Mouse (Mus musculus): ENCODE measurements around the gene Stag3. TPM values are rescaled to one million over a fixed set of nuclear protein-coding genes. Genes with fewer than 3 reads are reported as not detected.

Stag3 gene
- 3.2 and 4.9 TPM in 2 replicates for polyA plus RNA-seq (2012)

- Histone ChIP-seq H3K36me3 (ENCODE audit: control insufficient read depth) (peaks cover 5% of the 10 kb centered on the region; the same call in 1 of the 2 replicates), H3K4me1 (ENCODE audit: control insufficient read depth) (peaks cover 24% of the 10 kb centered on the region), H3K9me3 (ENCODE audit: control insufficient read depth, low read length) (peaks cover 7% of the 10 kb centered on the region), H3K4me3 (replicated peaks) (peak within 1 kb of the TSS; percentile 62), H3K27me3 (ENCODE audit: control insufficient read depth) (peaks cover 26% of the 10 kb centered on the region)
- no peak for TF ChIP-seq GATA1 (IDR thresholded peaks at IDR 0.05; ENCODE audit: low read length)
- TF ChIP-seq TAL1 (IDR thresholded peaks at IDR 0.05; ENCODE audit: low read length), result no peak
These were observed at the start of gene Stag3, which contains the start of the genes Gm43720 and Gpc2 for GRCm38 (mm10) chr5:138279585-138280424. Stag3 (plus strand) TSS chr5:138280240. Gm43720 (minus strand) TSS chr5:138279958. Gpc2 (minus strand) TSS chr5:138280005.

DNA sequence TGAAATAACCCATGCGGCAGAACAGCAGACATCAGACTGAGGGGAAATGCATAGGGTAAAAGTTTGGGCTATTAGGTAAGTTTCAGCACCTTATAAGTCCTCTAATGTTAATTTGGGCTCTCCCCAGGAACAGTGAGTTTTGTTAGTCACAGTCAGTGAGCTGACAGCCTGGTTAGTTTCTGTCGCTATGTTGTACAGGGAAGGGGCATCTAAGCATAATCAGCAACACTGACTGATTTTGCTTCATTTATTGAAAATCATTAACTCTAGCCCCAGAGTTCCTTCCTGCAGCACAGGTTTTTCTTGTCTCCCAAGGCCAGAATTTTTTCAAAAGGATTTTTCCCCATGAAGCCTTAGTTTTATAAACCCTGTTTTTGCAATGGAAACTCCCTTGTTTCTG is 46.3 kb upstream of the Stag3 start:
- Histone ChIP-seq H3K27me3 (ENCODE audit: control insufficient read depth) (no peaks in the 10 kb centered on the region), H3K36me3 (ENCODE audit: control insufficient read depth) (no peaks in the 10 kb centered on the region), H3K9me3 (ENCODE audit: control insufficient read depth, low read length) (no peaks in the 10 kb centered on the region), H3K4me1 (ENCODE audit: control insufficient read depth) (no peaks in the 10 kb centered on the region), H3K4me3 (replicated peaks) (no peak overlapping the region)
- no peak for TF ChIP-seq TAL1 (IDR thresholded peaks at IDR 0.05; ENCODE audit: low read length)
- TF ChIP-seq GATA1 (IDR thresholded peaks at IDR 0.05; ENCODE audit: low read length), result no peak

DNA sequence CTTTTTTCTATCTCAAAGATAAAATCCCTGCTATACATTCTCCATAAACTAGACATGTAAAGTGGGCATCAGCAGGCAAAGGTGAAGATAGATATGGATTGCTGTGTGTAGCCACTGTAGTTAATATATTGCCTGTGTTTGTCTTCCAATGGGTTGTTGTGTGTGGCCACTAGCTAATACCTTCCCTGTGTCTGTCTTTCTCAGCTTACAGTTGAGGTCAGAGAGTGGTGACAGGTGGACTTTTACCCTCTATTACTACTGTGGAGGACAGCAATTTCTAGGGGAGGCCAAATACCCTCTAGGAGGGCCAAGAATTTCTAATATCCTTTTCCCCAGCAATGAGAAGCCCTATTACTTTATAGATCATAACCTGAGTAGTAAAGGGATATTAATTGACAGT is 45.8 kb upstream of the Stag3 start:
- H3K9me3 ChIP-seq (ENCODE audit: control insufficient read depth, low read length), result no peaks in the 10 kb centered on the region
- no peak for TF ChIP-seq GATA1 (IDR thresholded peaks at IDR 0.05; ENCODE audit: low read length)
- no peak for TF ChIP-seq TAL1 (IDR thresholded peaks at IDR 0.05; ENCODE audit: low read length)
- H3K36me3 ChIP-seq (ENCODE audit: control insufficient read depth), result no peaks in the 10 kb centered on the region
- H3K4me1 ChIP-seq (ENCODE audit: control insufficient read depth), result no peaks in the 10 kb centered on the region
- H3K27me3 ChIP-seq (ENCODE audit: control insufficient read depth), result no peaks in the 10 kb centered on the region
- H3K4me3 ChIP-seq (replicated peaks), result no peak overlapping the region

DNA sequence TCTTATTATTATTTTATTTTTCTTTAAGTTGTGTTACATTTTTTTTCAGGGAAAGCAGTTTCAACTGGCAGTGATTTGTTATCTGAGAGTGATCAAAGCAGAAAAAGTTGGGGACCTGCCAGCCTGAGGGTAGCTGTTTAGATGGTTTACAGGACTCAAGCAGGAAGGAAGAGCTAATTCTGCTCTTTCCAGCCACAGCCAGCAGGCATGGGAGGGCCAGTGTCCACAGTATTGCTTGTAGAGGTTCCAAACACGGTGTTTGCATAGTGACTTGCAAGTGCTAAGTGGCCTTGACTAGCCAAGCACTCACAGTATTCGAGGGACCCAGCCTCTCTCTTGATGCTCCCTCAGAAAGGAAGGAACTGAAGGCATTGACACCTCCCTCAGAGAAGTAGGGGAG is 38.5 kb upstream of the Stag3 start:
- Histone ChIP-seq H3K9me3 (ENCODE audit: control insufficient read depth, low read length) (no peaks in the 10 kb centered on the region), H3K36me3 (ENCODE audit: control insufficient read depth) (no peaks in the 10 kb centered on the region), H3K4me1 (ENCODE audit: control insufficient read depth) (no peaks in the 10 kb centered on the region), H3K27me3 (ENCODE audit: control insufficient read depth) (no peaks in the 10 kb centered on the region), H3K4me3 (replicated peaks) (no peak overlapping the region)
- TF ChIP-seq GATA1 (IDR thresholded peaks at IDR 0.05; ENCODE audit: low read length), result no peak

DNA sequence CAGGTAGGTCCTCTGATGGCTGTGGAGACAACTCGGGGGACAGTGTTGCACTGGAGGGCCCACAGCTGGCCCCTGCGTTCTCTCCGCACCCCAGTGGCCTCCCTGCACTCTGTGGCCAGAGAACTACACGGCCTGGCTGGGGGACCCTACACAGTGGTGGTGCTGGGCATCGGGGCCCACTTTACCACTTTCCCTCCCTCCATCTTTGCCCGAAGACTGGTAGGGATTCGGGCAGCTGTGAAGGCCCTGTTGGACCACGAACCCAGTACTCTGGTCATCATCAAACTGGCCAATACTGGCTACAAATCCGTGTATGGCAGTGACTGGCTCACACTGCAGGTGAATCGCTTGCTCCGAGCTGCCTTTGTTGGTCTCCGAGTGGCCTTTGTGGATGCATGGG is 28.9 kb upstream of the Stag3 start:
- Histone ChIP-seq H3K27me3 (ENCODE audit: control insufficient read depth) (no peaks in the 10 kb centered on the region), H3K4me3 (replicated peaks) (no peak overlapping the region), H3K9me3 (ENCODE audit: control insufficient read depth, low read length) (no peaks in the 10 kb centered on the region; the same call in 1 of the 2 replicates), H3K36me3 (ENCODE audit: control insufficient read depth) (no peaks in the 10 kb centered on the region), H3K4me1 (ENCODE audit: control insufficient read depth) (peaks cover 13% of the 10 kb centered on the region)
- TF ChIP-seq GATA1 (IDR thresholded peaks at IDR 0.05; ENCODE audit: low read length) (no peak), TAL1 (IDR thresholded peaks at IDR 0.05; ENCODE audit: low read length) (no peak)

DNA sequence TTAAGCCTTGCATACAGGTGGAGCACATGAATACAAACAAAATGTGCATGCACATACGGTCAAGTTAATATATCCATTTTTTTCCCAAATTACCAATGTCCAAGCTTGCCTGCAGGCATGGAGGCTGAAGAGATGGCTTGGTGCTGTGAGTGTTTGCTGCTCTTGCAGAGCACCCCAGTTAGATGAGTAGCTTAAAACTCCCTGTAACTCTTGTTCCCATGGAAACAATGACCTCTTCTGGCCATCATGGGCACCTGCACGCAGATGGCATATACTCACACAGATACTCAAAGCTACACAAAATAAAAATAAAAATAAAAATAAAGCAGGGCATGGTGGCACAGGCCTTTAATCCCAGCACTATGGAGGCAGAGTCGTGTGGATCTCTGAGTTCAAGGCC is 27.0 kb upstream of the Stag3 start:
- Histone ChIP-seq H3K27me3 (ENCODE audit: control insufficient read depth) (no peaks in the 10 kb centered on the region), H3K9me3 (ENCODE audit: control insufficient read depth, low read length) (no peaks in the 10 kb centered on the region; the same call in 1 of the 2 replicates), H3K4me1 (ENCODE audit: control insufficient read depth) (peaks cover 28% of the 10 kb centered on the region), H3K4me3 (replicated peaks) (no peak overlapping the region), H3K36me3 (ENCODE audit: control insufficient read depth) (peaks cover 6% of the 10 kb centered on the region)
- no peak for TF ChIP-seq TAL1 (IDR thresholded peaks at IDR 0.05; ENCODE audit: low read length)
- TF ChIP-seq GATA1 (IDR thresholded peaks at IDR 0.05; ENCODE audit: low read length), result no peak

DNA sequence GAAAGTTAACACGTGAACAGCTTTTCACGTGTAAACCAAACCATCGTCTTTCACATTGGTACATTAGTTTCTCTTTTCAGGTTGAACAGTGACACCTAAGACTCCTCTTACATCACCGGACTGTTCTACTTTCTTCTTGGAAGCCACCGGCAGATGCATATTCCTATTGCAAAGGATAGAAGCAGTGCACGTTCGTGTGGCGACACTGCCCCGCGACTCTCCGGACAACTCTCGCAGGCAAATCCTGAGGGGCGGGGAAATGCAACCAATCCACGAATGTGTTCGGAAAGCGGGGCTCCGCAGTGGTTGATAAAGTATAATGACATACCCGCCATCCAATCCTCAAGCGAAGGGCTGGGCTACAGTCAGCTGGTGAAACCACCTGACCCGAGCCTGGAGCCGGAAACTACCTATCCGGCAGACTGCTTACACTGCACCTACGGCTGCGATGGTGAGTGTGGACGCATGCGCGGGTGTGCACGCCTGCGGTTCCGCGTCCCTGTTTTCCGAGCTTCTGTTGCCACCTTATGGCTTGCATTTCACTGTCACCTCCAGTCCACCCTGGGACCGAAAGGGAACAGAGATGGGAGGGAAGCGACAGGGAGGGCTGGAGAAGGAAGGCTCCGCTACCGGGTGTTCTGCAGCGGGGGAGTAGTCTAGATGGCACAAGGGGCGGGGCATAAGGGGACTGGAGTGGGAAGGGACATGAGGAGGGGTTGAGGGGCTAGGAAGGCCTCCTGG is 24.5 kb upstream of the Stag3 start, which contains the start of gene Lamtor4:
TSS of gene Lamtor4 (plus strand) at position 130 of the 741 bp plus-strand sequence.
- Histone ChIP-seq H3K9me3 (ENCODE audit: control insufficient read depth, low read length) (no peaks in the 10 kb centered on the region; the same call in 1 of the 2 replicates), H3K36me3 (ENCODE audit: control insufficient read depth) (peaks cover 30% of the 10 kb centered on the region), H3K4me3 (replicated peaks) (peak within 1 kb of the TSS; percentile 77), H3K27me3 (ENCODE audit: control insufficient read depth) (no peaks in the 10 kb centered on the region), H3K4me1 (ENCODE audit: control insufficient read depth) (peaks cover 53% of the 10 kb centered on the region)
- TF ChIP-seq TAL1 (IDR thresholded peaks at IDR 0.05; ENCODE audit: low read length) (no peak), GATA1 (IDR thresholded peaks at IDR 0.05; ENCODE audit: low read length) (no peak)

- peaks cover 35% of the 10 kb centered on the region for H3K36me3 ChIP-seq (ENCODE audit: control insufficient read depth)
- no peaks in the 10 kb centered on the region; the same call in 1 of the 2 replicates for H3K9me3 ChIP-seq (ENCODE audit: control insufficient read depth, low read length)
- H3K27me3 ChIP-seq (ENCODE audit: control insufficient read depth), result no peaks in the 10 kb centered on the region
- TF ChIP-seq TAL1 (IDR thresholded peaks at IDR 0.05; ENCODE audit: low read length), result no peak
- no peak for TF ChIP-seq GATA1 (IDR thresholded peaks at IDR 0.05; ENCODE audit: low read length)
- H3K4me1 ChIP-seq (ENCODE audit: control insufficient read depth), result peaks cover 58% of the 10 kb centered on the region
- H3K4me3 ChIP-seq (replicated peaks), result peak overlapping the region; percentile 77
These were observed 24.0 kb upstream of the Stag3 start for GRCm38 (mm10) chr5:138256094-138256467.
